Mouse (Mus musculus) mature B cell (primary cell): ENCODE measurements around the gene Dock2.

Experiments
- in situ Hi-C: fragments of 300-500 bp; cut with MboI; formaldehyde crosslinking; loops from 2 replicates; pipeline ENCODE4 v1.14.3; 2019

The Dock2 gene

DNA sequence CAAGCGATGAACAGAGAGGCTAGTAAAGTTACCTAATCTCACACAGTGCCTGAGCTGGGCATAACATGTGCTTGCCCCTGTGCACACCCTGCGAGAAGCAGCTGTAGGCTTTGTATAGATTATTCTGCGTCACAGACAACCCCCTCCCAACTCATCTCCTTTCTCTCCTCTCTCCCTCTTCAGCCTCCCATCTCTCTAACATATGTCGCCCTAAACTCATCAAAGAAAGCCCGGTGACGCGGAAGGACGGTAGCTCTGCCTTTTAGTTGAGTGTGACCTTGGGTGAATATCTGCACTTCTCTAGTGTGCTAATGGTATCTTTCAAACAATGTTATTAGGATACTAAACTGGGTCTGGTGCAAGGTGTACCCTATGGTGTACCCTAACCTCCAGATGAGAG is 13.7 kb downstream of the Dock2 start:
- in situ Hi-C loops = no loop called here

DNA sequence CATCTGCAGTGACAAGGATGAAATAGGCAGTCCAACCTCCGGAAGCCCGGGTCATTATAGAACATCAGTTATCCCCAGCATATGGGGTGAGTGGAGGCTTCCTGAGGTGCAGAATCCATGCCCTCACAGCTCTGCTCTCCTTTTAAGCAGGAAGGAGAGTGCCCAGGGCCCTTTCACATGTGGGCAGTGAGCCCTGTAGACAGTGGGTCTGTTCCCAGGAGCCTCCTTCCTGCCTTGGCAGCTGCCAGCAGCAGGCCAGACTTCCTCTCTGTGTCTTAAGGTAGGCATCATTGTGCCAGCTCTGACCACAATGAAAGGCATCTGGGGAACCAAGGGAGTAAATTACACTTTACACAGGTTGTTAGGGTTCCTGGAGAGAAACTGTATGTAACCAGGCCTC is 14.3 kb downstream of the Dock2 start:
- in situ Hi-C loops = no loop called here

GRCm38 (mm10) chr11:34763739-34764361 is 19.8 kb downstream of the Dock2 start:
- in situ Hi-C loops = no loop called here

- in situ Hi-C loops = no loop called here
These were observed 21.0 kb downstream of the Dock2 start for GRCm38 (mm10) chr11:34762570-34763127.

- in situ Hi-C loops = no loop called here
These were observed 21.6 kb downstream of the Dock2 start for GRCm38 (mm10) chr11:34762125-34762524.

DNA sequence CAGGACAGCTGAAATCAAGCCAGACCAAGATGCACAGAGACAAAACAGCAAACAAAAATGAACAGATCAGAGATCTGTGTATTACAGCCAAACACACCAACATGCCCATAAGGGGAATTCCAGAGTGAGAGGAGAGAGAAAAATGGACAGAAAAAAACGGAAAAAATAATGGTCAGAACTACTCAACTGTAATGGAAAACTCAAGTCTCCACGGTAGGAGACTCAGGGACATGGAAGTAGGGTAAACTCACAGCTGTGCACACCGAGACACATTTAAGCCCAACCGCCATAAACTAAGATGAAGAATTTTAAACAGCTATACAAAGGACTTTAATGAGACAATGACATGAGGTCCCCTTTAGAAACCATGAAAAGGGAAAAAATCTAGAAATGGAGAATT is 24.1 kb downstream of the Dock2 start:
- in situ Hi-C loops = no loop called here

- in situ Hi-C loops = no loop called here
These were observed 42.6 kb downstream of the Dock2 start for GRCm38 (mm10) chr11:34741081-34741480.

DNA sequence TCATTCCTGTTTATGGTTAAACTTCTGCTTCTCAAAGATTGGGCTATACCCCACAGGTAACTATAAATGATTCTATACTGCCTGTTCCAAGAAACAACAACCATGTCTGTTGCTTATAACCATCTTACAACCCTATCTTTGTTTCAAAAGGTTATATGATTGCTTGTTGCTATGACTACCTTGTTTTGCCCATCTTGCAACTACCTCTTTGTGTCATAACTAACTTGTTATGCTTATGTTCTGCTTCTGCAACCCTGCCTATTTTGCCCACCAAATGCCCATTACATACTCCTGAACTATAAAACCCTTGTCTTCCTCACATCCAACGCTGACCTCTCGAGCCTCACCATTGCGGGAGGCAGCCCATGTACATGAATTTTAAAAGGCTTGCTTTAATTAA is 43.9 kb downstream of the Dock2 start:
- in situ Hi-C loops = no loop called here

DNA sequence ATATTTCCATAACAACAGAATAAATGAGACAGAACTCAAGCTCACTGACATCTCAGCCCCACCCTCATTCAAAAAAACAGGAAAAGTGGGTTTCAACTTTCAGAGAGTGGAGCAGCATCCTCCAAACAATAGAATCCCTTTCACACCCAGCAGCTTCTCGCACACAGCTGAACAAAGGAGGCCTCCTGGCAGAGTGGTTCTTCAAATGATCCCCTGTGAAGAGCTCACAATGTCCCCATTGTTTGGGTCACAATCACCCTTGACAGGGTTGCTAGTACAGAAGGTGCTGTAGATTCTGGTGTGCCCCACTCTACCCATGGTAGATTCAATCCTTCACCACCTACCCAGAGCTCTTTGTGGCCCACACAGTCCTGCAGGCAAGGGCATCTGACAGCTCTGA is 44.7 kb downstream of the Dock2 start:
- in situ Hi-C loops = no loop called here

GRCm38 (mm10) chr11:34737193-34737592 is 46.5 kb downstream of the Dock2 start:
- in situ Hi-C loops = no loop called here

DNA sequence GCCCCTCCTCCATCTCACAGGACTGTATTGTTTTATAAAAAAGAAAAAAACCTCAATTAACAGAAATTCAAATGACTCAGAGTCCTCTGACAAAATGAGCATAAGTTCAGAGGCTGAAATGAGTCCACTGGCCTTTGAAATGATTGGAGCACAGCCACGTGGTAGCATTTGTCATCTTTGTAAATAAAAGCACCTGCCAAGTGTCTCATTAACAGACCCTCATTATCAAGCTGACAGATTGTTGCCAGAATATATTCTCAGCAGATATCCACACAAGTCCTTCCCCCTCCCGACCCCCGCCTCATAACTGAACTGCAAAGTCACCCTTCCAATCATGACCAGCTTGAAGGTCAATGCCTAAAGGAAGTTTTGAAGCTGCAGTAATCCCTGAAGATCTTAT is 49.7 kb downstream of the Dock2 start:
- in situ Hi-C loops = no loop called here

GRCm38 (mm10) chr11:34727467-34727866 is 56.2 kb downstream of the Dock2 start:
- in situ Hi-C loops = no loop called here

- in situ Hi-C loops = no loop called here
These were observed 56.9 kb downstream of the Dock2 start for GRCm38 (mm10) chr11:34726699-34727347.

- in situ Hi-C loops = no loop called here
These were observed 70.3 kb downstream of the Dock2 start for GRCm38 (mm10) chr11:34713360-34713759.

DNA sequence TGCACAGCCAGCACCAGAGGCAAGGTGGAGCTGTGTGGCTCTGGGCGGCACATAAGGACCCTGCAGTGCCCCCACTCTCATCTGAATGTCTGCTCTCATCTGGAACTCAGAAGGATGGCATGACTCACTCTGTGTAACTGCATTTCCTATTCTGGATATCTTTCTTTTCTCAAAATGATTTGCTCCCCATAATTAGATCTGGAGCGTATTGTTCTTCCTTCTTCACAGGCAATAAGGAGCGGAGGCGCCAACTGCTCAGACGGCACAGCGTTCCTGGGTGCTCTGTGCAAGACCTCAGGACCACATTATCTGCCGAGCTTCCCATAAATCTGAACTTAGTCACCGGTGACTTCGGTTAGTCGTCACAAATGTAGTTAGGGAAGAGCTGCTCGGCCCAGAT is 75.4 kb downstream of the Dock2 start:
- in situ Hi-C loops = no loop called here

DNA sequence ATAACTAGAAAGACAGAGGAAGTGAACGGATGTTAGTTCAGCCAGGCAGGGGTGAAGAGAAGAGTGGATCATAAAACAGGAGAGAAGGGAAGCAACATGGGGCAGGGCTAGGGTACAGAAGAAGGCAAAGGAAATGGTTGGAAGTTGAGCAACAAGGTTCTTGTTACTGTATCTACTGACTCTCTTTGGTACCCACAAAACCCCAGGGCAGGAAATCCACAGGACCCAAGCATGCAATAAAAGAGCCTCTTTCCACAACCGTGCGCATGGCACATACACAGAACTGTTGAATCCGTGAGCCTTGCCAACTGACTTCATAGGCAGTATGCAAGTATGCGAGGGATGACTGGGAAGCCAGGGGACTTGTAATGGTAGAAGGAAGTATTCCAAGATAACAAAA is 76.3 kb downstream of the Dock2 start:
- in situ Hi-C loops = no loop called here

DNA sequence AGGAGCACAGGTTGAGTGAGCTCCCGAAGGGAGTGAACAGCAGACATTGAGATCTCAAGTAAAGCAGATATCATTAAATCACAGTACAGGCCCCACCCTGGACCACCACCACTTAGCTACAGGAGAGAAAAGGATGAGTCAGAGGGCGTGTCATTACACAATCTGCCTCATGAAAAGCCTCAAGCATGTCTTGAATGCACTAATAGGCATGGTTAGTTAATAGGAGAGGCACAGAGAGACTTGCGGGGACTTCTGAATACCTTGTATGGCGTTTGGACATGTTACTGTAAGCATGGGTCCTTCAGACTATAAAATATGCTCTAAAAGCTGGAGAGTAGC is 78.6 kb downstream of the Dock2 start:
- in situ Hi-C loops = no loop called here

DNA sequence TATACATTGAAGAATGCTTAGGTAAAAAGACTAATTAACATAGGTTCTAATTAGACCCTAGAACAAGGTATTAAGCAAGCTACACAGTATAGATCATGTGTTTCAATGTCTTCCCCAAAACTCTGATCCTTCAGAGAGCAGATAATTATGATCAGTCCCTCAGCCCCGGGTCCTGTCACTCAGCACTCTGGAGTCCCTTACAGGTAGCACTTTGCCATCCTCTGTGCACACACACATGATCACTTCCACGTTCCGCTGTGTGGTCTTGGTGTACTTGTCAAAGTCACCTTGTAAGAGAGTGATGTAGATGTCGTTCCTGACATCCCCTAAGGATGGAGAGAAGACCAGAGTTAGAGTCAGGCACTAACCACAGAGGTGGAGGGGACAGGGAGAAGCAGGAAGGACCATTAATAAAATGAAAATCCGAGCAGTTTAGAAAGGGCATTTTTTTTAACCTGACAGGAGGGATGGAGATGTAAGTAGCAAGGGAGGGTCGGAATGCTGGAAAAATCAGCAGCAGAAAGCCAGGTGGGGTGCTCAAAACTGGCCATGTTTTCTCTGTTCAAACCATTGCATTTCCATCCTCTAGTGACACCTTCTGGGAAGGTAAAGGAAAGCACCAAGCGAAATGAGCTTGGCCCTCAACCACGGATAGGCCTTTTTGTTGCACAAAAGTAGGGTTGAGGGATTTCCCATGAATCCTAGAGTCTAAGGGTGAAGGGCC is 79.1 kb downstream of the Dock2 start:
- in situ Hi-C loops = no loop called here

GRCm38 (mm10) chr11:34703851-34704250 is 79.8 kb downstream of the Dock2 start:
- in situ Hi-C loops = no loop called here

GRCm38 (mm10) chr11:34681790-34682189 is 101.9 kb downstream of the Dock2 start:
- in situ Hi-C loops = no loop called here

DNA sequence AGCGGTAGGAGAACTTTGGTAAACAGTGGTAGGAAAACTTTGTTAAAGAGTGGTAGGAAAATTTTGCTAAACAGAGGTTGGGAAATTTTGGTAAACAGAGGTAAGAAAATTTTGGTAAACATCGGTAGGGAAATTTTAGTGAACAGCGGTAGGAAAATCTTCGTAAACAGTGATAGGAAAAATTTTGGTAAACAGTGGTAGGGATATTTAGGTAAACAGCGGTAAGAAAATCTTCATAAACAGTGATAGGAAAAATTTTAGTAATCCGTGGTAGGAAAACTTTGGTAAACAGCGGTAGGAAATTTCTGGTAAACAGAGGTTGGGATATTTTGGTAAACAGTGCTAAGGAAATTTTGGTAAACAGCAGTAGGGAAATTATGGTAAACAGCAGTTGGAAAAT is 239.1 kb downstream of the Dock2 start:
- in situ Hi-C loops = no loop called here

- in situ Hi-C loops = no loop called here
These were observed 251.6 kb downstream of the Dock2 start for GRCm38 (mm10) chr11:34532131-34532530.

DNA sequence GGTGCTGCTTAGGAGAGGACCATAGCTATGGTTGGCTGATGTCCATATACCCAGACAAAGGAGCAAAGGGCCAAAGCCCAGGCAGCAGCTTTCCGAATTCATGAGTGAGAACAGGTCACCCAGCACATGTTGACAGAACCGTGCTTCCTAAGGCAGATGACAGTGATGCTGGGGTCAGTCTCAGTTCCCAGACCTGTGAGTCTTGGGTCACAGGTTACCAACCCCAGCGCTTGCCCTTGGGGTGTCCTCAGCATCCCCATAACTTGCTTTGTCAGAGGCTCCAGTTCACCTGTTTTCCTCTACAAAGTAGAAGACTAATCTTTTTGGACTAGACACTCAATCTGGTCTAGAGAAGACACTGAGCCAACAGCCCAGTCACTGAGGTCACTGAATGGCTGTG is 252.7 kb downstream of the Dock2 start:
- in situ Hi-C loops = no loop called here
